Mouse (Mus musculus): ENCODE measurements at regions not wholly inside any gene's neighbourhood (a gene's known extent, or its start where the extent isn't known, plus 50 kb on each side); places are given as distances from the start of the nearest gene placed in this dataset.

DNA sequence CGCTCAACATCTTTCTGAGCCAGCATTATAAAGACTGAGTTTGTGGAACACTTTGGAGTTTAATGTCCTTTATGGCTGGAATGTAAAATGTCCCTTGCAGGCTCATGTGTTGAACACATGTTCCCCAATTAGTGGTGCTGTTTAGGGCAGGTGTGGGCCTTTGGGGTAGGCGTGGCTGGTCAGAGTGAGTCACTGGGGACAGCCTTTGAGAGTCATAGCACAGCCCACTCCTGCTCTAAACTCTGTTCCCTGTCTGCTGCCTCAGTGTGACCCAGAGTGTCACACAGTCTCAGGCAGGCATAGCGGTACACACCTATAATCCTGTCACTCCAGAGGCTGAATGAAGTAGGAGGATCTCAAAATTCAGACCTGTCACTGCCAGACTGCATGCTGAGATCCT is 78.8 kb downstream of the Gas1 start:
- TF ChIP-seq POLR2A (IDR thresholded peaks at IDR 0.05; ENCODE audit: borderline replicate concordance, low read depth, low read length) (no peak), CTCF (IDR thresholded peaks at IDR 0.05; ENCODE audit: low read depth, low read length) (no peak)
- no peak overlapping the region for H3K4me3 ChIP-seq (ENCODE audit: insufficient read depth, low read length)
- no peak overlapping the region for H3K27ac ChIP-seq (ENCODE audit: insufficient read depth, low read depth, low read length)

DNA sequence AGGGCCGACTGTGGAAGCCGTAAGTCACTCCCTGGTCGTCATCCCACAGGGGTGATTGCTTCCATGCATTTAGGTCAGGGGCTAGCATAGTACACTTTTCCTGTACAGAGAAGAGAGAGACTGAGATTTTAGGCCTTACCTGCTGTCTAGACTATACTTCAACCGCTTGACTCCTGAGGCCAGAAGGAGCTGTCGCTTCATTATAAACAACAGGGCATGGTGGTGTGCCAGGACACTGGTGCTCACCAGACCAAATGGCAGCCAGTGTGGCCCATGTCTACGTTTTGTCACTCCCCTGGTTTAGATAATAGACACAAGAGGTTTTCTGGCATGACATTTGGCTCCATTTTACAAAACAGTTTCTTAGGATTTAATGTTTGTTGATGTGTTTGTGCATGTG is 79.4 kb downstream of the Gas1 start:
- TF ChIP-seq CTCF (IDR thresholded peaks at IDR 0.05; ENCODE audit: low read depth, low read length) (no peak), POLR2A (IDR thresholded peaks at IDR 0.05; ENCODE audit: borderline replicate concordance, low read depth, low read length) (no peak)
- Histone ChIP-seq H3K27ac (ENCODE audit: insufficient read depth, low read depth, low read length) (no peak overlapping the region), H3K4me1 (ENCODE audit: control insufficient read depth, insufficient read depth, low read length) (no peaks in the 10 kb centered on the region), H3K4me3 (ENCODE audit: insufficient read depth, low read length) (no peak overlapping the region)

More for the DNA sequence above, 78.8 kb downstream of the Gas1 start:
- H3K4me1 ChIP-seq (ENCODE audit: control insufficient read depth, insufficient read depth, low read length), result no peaks in the 10 kb centered on the region

DNA sequence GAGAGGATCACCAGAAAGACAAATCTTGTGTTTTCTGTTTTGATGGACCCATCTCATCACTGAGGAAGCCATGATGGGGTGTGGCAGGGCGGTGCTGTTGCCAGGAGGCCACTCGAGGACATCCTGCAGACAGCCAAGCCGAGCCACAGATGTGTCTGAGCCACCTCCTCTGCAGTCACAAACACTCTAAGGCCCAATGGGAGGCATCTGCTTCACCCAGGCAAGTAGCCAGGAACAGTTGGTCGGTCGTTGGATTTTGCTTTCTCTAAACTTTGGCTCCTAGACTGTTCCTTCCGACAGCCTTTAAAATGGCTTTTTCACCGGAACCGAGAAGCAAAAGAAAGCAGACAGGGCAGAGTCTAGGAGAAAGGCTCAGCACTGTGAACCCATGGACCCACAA is 90.5 kb downstream of the Gas1 start:
- Histone ChIP-seq H3K4me3 (ENCODE audit: insufficient read depth, low read length) (no peak overlapping the region), H3K4me1 (ENCODE audit: control insufficient read depth, insufficient read depth, low read length) (no peaks in the 10 kb centered on the region), H3K27ac (ENCODE audit: insufficient read depth, low read depth, low read length) (no peak overlapping the region)
- no peak for TF ChIP-seq CTCF (IDR thresholded peaks at IDR 0.05; ENCODE audit: low read depth, low read length)
- no peak for TF ChIP-seq POLR2A (IDR thresholded peaks at IDR 0.05; ENCODE audit: borderline replicate concordance, low read depth, low read length)

DNA sequence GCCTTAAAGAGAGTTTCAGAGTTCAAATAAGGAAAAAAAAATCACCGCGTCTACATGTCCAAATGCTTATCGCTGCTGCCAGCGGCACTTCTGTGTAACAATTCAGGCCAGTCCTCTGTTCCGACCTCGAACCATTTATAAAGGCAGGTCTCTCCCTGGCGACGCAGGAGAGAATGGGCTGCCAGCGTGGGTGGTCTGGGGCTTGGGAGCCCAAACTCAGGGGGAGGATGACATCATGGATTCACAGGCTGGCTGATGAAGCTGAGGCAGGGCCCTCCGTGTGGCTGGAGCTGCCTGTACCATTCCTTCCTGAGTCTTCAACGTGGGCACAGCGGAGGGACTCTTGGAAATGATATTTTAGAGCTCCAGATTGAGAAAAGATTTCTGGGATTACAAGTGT is 92.2 kb downstream of the Gas1 start:
- Histone ChIP-seq H3K27ac (ENCODE audit: insufficient read depth, low read depth, low read length) (no peak overlapping the region), H3K4me1 (ENCODE audit: control insufficient read depth, insufficient read depth, low read length) (no peaks in the 10 kb centered on the region), H3K4me3 (ENCODE audit: insufficient read depth, low read length) (no peak overlapping the region)
- TF ChIP-seq CTCF (IDR thresholded peaks at IDR 0.05; ENCODE audit: low read depth, low read length) (no peak), POLR2A (IDR thresholded peaks at IDR 0.05; ENCODE audit: borderline replicate concordance, low read depth, low read length) (no peak)

DNA sequence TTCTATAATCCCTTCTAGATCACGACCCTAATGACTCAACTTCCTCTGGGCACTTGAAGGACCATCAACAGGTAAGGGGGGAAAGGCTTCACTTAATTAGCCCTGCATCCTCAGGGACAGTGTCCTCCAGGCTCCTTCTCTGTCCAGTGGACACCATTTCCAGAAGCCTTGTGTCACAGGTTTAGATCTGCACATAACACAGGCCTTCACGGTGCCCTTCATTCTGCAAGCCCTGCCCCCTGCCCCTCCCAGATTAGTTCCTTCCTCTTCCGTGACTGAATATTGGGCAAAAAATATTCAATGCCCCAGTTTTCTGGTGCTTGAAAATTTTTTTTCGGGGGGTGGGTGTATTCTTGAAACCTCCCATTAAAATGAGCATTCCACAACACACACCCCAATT is 92.9 kb downstream of the Gas1 start:
- Histone ChIP-seq H3K27ac (ENCODE audit: insufficient read depth, low read depth, low read length) (no peak overlapping the region), H3K4me3 (ENCODE audit: insufficient read depth, low read length) (no peak overlapping the region)
- TF ChIP-seq CTCF (IDR thresholded peaks at IDR 0.05; ENCODE audit: low read depth, low read length), result no peak
- no peak for TF ChIP-seq POLR2A (IDR thresholded peaks at IDR 0.05; ENCODE audit: borderline replicate concordance, low read depth, low read length)

DNA sequence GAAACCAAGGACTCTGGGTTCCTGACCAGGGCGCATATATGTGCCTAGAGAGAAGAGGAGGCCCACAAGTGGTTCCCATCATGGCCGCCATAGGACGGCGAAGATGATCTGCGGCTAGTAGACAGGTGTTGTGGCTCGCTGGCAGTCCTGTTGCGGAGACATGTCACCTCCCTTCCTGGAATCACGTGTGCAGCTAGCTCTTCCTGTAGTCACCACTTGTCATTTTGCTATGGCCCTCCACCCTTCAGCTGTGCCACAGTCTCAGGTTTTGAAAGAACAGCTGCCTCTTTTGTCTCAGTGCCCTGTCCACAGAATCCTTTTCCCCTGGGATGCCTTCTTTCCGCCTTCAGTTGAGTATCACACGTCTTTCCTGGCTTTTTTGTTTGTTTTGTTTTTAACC is 97.1 kb downstream of the Gas1 start:
- TF ChIP-seq POLR2A (IDR thresholded peaks at IDR 0.05; ENCODE audit: borderline replicate concordance, low read depth, low read length) (no peak), CTCF (IDR thresholded peaks at IDR 0.05; ENCODE audit: low read depth, low read length) (no peak)
- Histone ChIP-seq H3K4me1 (ENCODE audit: control insufficient read depth, insufficient read depth, low read length) (no peaks in the 10 kb centered on the region), H3K27ac (ENCODE audit: insufficient read depth, low read depth, low read length) (no peak overlapping the region), H3K4me3 (ENCODE audit: insufficient read depth, low read length) (no peak overlapping the region)

More for the DNA sequence above, 92.9 kb downstream of the Gas1 start:
- H3K4me1 ChIP-seq (ENCODE audit: control insufficient read depth, insufficient read depth, low read length), result no peaks in the 10 kb centered on the region

DNA sequence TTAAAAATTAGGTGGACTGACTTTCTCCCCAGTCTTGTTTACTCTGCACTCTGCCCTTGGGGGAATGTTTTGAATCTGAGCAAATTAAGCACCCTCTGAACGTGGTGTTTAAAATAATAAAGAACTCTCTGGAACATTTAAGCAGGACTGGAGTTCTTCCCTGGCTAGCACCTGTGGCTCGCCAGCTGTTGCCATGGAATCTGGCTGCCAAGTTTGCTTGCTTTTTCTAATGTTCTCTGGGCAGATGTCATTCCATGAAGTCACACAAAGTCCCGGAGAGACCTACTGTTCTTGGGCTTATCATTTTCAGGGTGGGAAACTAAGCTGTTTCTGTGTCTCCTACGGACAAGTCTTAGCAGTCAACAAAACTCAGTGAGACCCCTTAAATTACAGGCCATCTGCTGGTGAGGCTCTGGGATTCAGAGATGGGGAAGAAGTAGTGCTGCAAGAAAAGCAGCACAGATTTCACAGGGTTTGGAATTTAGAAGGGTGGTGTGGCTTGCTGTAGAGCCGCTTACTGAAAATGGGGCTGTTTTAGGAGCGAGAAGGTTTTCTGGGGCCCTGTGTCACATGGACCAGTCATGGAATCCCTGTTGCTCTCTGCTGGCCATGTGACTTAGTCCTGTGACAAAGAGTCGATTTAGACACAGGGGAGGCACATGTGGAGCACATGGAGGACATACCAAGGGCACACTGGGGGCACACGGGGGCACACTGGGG is 98.7 kb downstream of the Gas1 start:
- TF ChIP-seq POLR2A (IDR thresholded peaks at IDR 0.05; ENCODE audit: borderline replicate concordance, low read depth, low read length) (no peak), CTCF (IDR thresholded peaks at IDR 0.05; ENCODE audit: low read depth, low read length) (no peak)
- Histone ChIP-seq H3K27ac (ENCODE audit: insufficient read depth, low read depth, low read length) (no peak overlapping the region), H3K4me3 (ENCODE audit: insufficient read depth, low read length) (no peak overlapping the region), H3K4me1 (ENCODE audit: control insufficient read depth, insufficient read depth, low read length) (no peaks in the 10 kb centered on the region)

DNA sequence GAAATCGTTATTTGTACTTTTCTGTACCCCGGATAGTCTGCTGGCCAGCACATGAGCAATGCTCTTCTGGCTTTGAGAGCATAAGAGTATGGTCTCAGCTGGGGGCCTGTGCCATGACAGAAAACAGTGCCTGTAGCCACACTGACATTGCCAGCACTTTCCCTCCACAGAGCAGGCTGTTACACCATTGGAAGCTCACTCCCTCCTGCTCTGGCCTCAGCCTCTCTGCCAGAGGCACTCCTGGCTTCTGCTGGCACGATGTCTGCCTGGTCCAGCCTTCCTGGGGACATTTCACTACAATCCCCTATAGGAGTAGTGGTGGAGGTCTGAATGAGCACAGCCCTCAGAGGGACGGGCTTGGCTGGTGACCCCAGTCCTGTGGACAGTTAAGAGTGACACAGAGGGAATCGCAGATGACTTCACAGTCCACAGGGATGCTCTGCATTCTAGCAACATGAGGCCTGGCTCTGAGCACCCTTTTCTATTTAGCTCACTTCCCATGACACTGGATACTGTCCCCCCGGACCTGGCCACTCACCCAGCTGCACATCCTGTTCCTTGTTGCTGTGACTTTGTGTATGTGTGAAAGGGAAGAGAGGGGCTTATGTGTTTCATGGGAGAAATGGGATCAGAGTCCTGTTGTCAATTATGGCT is 100.9 kb downstream of the Gas1 start:
- no peak overlapping the region for H3K4me3 ChIP-seq (ENCODE audit: insufficient read depth, low read length)
- no peak for TF ChIP-seq POLR2A (IDR thresholded peaks at IDR 0.05; ENCODE audit: borderline replicate concordance, low read depth, low read length)
- TF ChIP-seq CTCF (IDR thresholded peaks at IDR 0.05; ENCODE audit: low read depth, low read length), result no peak
- H3K4me1 ChIP-seq (ENCODE audit: control insufficient read depth, insufficient read depth, low read length), result no peaks in the 10 kb centered on the region
- H3K27ac ChIP-seq (ENCODE audit: insufficient read depth, low read depth, low read length), result no peak overlapping the region

DNA sequence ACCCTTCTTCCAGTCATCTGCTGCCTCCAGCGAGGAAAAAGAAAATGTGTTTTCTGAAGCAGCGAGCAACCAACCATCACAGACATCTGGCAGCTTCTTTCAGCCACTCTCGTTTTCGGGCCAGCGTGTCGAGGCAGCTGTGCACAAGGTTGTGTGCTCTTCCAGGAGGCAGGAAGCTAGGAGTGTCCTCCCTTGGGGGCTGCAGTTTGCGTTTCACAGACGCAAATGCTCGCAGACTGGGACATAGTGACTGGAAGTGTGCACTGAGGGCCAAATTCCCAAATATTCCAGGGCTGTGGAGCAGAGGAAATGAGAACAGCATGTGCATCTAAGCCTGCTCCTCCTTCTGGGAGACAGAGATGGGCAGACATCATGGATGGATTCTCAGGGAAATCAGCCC is 105.6 kb downstream of the Gas1 start:
- no peak for TF ChIP-seq POLR2A (IDR thresholded peaks at IDR 0.05; ENCODE audit: borderline replicate concordance, low read depth, low read length)
- TF ChIP-seq CTCF (IDR thresholded peaks at IDR 0.05; ENCODE audit: low read depth, low read length), result no peak
- Histone ChIP-seq H3K4me3 (ENCODE audit: insufficient read depth, low read length) (no peak overlapping the region), H3K27ac (ENCODE audit: insufficient read depth, low read depth, low read length) (no peak overlapping the region), H3K4me1 (ENCODE audit: control insufficient read depth, insufficient read depth, low read length) (no peaks in the 10 kb centered on the region)

DNA sequence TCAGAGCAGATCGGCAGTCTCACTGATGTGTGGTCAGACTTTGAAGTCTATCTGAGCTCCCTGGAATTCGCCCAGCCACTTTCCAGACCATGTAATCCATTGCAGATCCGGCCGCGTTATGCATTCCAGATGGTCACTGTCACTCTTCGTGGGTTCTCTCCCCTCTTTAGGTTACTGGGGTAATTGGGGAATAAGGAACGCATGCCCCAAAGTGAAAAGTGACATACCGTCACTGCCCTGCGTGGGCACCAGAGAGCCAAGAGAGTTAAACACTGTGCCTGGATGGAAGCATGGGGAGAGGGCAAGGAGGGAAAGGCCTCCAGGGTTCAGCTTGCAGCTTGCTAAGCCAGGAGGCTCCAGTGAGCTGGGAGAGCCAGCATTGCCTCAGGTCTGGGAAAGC is 108.0 kb downstream of the Gas1 start:
- TF ChIP-seq POLR2A (IDR thresholded peaks at IDR 0.05; ENCODE audit: borderline replicate concordance, low read depth, low read length) (no peak), CTCF (IDR thresholded peaks at IDR 0.05; ENCODE audit: low read depth, low read length) (no peak)
- Histone ChIP-seq H3K4me3 (ENCODE audit: insufficient read depth, low read length) (no peak overlapping the region), H3K4me1 (ENCODE audit: control insufficient read depth, insufficient read depth, low read length) (no peaks in the 10 kb centered on the region), H3K27ac (ENCODE audit: insufficient read depth, low read depth, low read length) (no peak overlapping the region)
